Mouse (Mus musculus) left cerebral cortex, postnatal 14 days (tissue): ENCODE measurements around the gene Ube2i. TPM values are rescaled to one million over a fixed set of nuclear protein-coding genes. Genes with fewer than 3 reads are reported as not detected.

Experiments
- DNase-seq, 2 experiments: peaks; one replicate each; pipeline ENCODE4 v3.0.0; 2021 to 2022; ENCODE audit warnings: low spot score in 2 of 2, mixed read lengths in 1 of 2
- intact Hi-C: fragments of 180-260 bp; cut with DNase I; formaldehyde crosslinking; loops from one replicate; pipeline ENCODE4 v1.15.1; 2025
- long read RNA-seq, 2 experiments: library from polyadenylated mRNA; stranded (forward); transcript quantifications; one replicate each; pipeline ENCODE4 v2.0.0; 2021
- total RNA-seq, 2 experiments: library from RNA; stranded (reverse); gene quantifications; 2 replicates each; pipeline ENCODE4 v1.2.3; 2021

Ube2i gene
- total RNA-seq: 100 to 1,000 TPM; 211 to 216 TPM
- long read RNA-seq, experiment 1, transcript Ube2i-213 (7 exons, 824 nt): major isoform, 161 of 206 reads
- long read RNA-seq, experiment 1, partial matches to known transcripts: 22 of 206 reads
- long read RNA-seq, experiment 1, other reads (novel, unspliced or antisense): 18 of 206 reads
- long read RNA-seq, experiment 2, transcript Ube2i-213 (7 exons, 824 nt): major isoform, 155 of 197 reads
- long read RNA-seq, experiment 2, transcript Ube2i-208 (8 exons, 1,286 nt): minor isoform, 7 of 197 reads
- long read RNA-seq, experiment 2, transcript Ube2i-211 (7 exons, 890 nt): minor isoform, 5 of 197 reads
- long read RNA-seq, experiment 2, partial matches to known transcripts: 13 of 197 reads
- long read RNA-seq, experiment 2, other reads (novel, unspliced or antisense): 15 of 197 reads

- intact Hi-C loops: loop anchor here (5.0 kb wide), 1 partner anchor 87 kb away; the partner anchor contains the start of gene Unkl
- DNase-seq: no peak
Observed at GRCm38 (mm10) chr17:25274571-25275346, at the start of gene Ube2i. Gene Ube2i, minus strand, starts transcription at chr17:25274622.

GRCm38 (mm10) chr17:25322930-25323329, 48.5 kb upstream of the Ube2i start:
- intact Hi-C loops: no loop called here
- DNase-seq: no peak

- DNase-seq: no peak
- intact Hi-C loops: no loop called here
Observed at GRCm38 (mm10) chr17:25320819-25321218, 46.4 kb upstream of the Ube2i start.

GRCm38 (mm10) chr17:25318354-25318753, 43.9 kb upstream of the Ube2i start, which contains the start of gene Prss29:
Gene Prss29, plus strand, starts transcription at chr17:25318654.
- intact Hi-C loops: no loop called here
- DNase-seq: no peak

GRCm38 (mm10) chr17:25308346-25308745, 33.9 kb upstream of the Ube2i start, which contains the start of gene Prss28:
Gene Prss28, plus strand, starts transcription at chr17:25308646.
- intact Hi-C loops: no loop called here
- no peak for DNase-seq

GRCm38 (mm10) chr17:25298094-25298493, 23.7 kb upstream of the Ube2i start, which contains the start of gene Prss34:
Gene Prss34, plus strand, starts transcription at chr17:25298394.
- intact Hi-C loops: loop anchor here (10.0 kb wide), 1 partner anchor 167 kb away; no protein-coding TSS in a partner anchor
- no peak for DNase-seq

GRCm38 (mm10) chr17:25294111-25294510, 19.7 kb upstream of the Ube2i start:
- intact Hi-C loops: loop anchor here (5.0 to 10.0 kb wide), 2 partner anchors 78 to 171 kb away; no protein-coding TSS in a partner anchor
- DNase-seq: no peak

GRCm38 (mm10) chr17:25293495-25293894, 19.1 kb upstream of the Ube2i start:
- intact Hi-C loops: loop anchor here (5.0 to 10.0 kb wide), 2 partner anchors 79 to 171 kb away; no protein-coding TSS in a partner anchor
- no peak for DNase-seq

GRCm38 (mm10) chr17:25290411-25290810, 16.0 kb upstream of the Ube2i start:
- intact Hi-C loops: loop anchor here (5.0 to 10.0 kb wide), 2 partner anchors 82 to 174 kb away; no protein-coding TSS in a partner anchor
- no peak for DNase-seq

- peak; percentile 50 to 66 for DNase-seq
- intact Hi-C loops: no loop called here
Observed at GRCm38 (mm10) chr17:25288842-25289241, 14.4 kb upstream of the Ube2i start.

GRCm38 (mm10) chr17:25285033-25285432, 10.6 kb upstream of the Ube2i start:
- intact Hi-C loops: no loop called here
- DNase-seq: peak; percentile 60 to 63

GRCm38 (mm10) chr17:25282133-25282532, 7.7 kb upstream of the Ube2i start:
- intact Hi-C loops: no loop called here
- no peak for DNase-seq

- intact Hi-C loops: no loop called here
- DNase-seq: no peak
Observed at GRCm38 (mm10) chr17:25275833-25276232, 1.4 kb upstream of the Ube2i start.

GRCm38 (mm10) chr17:25273706-25274501, 518 bp downstream of the Ube2i start:
- peak; percentile 96 to 97 for DNase-seq
- intact Hi-C loops: loop anchor here (5.0 kb wide), 1 partner anchor 87 kb away; the partner anchor contains the start of gene Unkl

GRCm38 (mm10) chr17:25272951-25273705, 1.3 kb downstream of the Ube2i start:
- intact Hi-C loops: loop anchor here (5.0 kb wide), 1 partner anchor 86 kb away; the partner anchor contains the start of gene Unkl
- peak in 1 of 2 experiments; percentile 86 for DNase-seq

GRCm38 (mm10) chr17:25272326-25272725, 2.1 kb downstream of the Ube2i start:
- no peak for DNase-seq
- intact Hi-C loops: loop anchor here (5.0 kb wide), 1 partner anchor 85 kb away; the partner anchor contains the start of gene Unkl

GRCm38 (mm10) chr17:25270795-25271335, 3.6 kb downstream of the Ube2i start:
- DNase-seq: no peak
- intact Hi-C loops: loop anchor here (5.0 kb wide), 1 partner anchor 84 kb away; the partner anchor contains the start of gene Unkl

- DNase-seq: peak in 1 of 2 experiments; percentile 65
- intact Hi-C loops: no loop called here
Observed at GRCm38 (mm10) chr17:25264453-25264852, 10.0 kb downstream of the Ube2i start.
